Mouse (Mus musculus) v-Abl transformed pro-B cells (cell line): ENCODE data around the gene Gpc6.

Experiments
- in situ Hi-C, 2 experiments: fragments of 400-800 bp; cut with MboI; formaldehyde crosslinking; loops; one replicate each; pipeline ENCODE4 v1.15.1; 2025; ENCODE audit not compliant: unreplicated experiment in 2 of 2

Gpc6 gene

DNA sequence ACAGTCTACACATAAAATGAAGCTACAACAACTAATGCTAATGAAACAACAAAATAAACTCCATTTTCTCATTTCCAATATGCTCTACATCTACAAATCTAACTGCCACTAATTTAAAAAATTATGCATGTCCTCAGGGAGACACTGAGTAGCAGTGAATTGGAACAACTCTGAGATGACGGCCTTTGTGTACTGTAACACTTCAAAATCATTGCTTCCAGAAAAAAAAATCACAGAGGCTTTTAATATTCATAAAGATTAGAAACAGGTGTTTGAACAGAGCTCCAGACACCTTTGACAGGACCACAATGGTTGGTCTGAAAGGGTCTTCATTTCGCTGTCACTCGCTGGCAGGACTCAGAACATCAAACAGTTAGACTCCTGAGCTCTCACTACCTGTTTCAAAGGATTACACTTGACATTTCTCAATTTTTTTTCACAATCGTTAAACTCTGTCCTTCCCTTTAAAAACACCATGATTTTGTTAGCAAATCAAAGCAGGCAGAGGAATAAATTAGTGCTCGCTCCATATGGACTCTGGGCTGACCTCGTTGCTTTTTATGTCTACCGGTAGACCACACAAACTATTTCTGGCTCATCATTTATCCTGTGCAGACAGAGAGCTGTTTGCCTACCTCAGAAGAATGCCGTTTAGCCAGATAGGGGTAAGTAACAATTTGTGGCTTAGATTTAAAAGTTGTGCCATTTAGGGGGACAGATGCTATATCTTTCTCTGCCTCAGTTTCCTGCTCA lies 901.4 kb downstream of the Gpc6 start:
- in situ Hi-C loops = no loop called here

DNA sequence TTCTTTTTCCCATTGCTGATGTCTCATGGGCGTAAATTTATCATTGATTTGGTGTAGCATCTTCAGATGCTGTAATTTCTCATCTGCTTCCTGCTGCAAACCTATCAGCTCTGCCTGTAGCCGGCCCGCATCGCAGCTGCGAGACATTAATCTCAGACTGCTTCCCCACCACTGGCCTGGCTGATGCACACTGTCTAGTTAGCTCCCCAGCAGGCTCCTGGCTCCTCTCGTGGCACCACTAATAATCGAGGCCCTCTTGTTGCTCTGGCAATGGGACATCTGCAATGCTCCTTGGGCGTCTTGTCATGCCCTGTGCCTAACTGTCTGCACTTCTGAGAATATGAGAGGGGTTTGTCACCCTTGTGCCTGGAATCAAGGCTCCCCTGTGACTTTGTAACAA lies 906.2 kb downstream of the Gpc6 start:
- in situ Hi-C loops = no loop called here

DNA sequence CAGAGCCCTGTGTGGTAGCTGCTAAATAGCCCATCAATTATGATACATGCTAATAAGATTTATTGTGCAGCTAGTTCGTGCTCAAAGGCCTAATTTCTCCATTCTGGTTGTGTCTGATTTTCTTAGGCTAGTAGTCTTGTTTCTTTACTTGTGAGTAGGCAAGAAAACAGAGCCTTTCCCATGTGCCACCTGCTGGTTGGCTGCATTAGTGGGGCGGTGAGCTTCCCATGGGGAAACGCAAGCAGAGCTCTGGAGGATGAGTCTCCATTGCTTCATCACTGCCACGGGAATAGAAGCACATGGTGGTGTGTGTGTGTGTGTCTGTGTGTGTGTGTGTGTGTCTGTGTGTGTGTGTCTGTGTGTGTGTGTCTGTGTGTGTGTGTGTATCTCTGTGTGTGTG lies 906.6 kb downstream of the Gpc6 start:
- in situ Hi-C loops = no loop called here

DNA sequence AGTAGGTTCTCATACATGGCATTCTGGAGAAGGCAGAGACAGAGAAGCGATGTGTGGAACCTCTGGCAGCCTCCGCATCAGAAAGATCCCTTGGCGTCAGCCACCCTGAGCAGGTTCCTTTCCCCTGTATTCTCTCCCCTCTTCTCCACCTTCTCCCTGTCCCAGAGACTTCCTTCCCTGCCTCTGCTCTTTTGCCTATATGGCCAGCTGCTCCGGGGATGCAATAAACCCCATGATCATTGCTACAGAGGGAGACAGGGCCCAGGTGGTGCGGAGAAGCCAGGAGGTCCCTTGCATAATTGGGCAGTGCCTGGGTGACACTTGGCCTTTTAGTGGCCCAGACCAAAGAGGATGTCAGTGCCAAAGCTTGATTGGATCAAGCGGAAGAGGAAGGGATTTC lies 910.4 kb downstream of the Gpc6 start:
- in situ Hi-C loops = no loop called here

DNA sequence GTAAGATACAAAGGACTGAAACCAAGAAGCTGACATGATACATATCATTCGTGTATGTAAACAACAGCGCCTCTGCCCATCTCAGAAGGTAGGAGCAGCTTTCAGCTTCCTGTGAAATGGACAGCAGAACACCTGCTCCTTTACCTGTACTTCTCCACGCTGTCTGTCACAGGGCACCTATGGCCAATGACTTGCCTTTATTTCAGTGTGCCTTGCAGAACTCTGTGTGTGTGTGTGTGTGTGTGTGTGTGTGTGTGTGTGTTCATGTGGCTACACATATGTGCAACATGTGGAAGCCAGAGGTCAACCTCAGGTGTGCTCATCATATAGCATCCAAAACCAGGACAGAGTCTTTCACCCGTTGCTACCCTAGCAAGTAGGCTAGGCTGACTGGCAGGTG lies 911.9 kb downstream of the Gpc6 start:
- in situ Hi-C loops = no loop called here

DNA sequence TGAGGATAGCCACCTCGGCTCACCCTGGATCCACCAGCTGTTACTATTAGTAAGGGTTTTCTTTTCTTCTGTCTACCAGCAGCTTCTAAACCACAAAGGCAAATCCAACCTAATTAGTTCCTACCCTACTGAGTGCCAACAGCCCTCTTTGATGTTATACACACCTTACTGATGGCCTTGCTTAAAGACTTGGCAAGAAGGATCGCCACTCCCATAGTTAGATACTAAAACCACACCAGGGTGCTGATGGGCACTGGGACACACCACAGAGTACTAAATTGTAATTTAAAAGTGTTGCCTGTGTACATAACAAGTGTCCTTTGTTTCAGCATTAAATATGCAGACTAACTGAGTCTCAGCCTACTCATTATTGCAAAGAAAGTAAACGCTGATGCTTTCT lies 912.6 kb downstream of the Gpc6 start:
- in situ Hi-C loops = no loop called here

DNA sequence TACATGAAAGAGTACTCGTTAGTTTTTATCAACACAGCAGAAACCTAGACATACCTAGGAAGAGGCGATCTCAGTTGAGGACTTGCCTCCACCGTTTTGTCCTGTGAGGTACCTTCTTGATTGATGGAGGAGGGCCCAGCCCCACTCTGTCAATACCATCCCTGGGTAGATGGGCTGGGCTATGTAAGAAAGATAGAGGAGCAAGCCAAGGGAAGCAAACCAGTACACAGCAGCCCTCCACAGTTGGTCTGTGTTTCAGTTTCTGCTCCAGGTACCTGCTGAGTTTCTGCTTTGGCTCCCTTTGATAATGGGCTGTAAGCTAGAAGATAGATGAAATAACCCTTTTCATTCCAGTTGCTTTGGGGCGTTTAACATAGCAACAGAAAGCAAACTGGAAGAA lies 916.1 kb downstream of the Gpc6 start:
- in situ Hi-C loops = no loop called here

DNA sequence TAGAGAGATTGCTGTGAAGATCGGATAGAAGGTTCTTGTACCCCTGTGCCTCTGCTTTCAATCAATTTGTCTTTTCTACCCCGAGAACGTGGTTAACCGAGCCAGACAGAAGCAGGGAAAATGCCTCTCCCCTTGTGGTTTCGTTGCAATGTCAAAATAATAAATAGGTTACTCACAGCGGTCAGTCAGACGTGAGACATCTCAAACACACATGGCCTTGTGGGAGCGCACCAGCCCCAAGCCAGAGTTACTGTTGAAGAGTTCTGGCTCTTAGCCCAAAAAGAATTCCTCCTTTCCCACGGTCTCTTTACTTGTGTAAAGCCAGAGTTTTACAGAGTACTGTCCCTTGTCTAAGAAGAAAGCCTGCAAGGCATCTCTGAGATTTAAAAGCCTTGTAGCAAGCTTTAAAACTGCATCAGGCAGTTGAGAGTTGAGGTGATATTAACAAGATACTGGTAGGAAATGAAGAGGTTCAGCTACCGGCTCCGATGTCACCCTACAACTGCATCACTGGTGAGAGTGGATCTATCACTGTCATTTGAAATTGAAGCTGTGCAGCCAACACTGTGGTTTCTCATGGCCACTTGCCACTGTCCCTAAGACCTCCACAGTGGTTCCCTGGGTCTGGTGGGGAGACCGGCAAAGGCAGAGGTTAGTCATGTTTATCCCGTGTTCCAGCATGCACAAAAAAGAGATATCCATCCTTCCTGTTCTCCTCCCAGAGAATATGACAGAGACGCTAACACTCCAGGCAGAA lies 916.9 kb downstream of the Gpc6 start:
- in situ Hi-C loops = no loop called here

DNA sequence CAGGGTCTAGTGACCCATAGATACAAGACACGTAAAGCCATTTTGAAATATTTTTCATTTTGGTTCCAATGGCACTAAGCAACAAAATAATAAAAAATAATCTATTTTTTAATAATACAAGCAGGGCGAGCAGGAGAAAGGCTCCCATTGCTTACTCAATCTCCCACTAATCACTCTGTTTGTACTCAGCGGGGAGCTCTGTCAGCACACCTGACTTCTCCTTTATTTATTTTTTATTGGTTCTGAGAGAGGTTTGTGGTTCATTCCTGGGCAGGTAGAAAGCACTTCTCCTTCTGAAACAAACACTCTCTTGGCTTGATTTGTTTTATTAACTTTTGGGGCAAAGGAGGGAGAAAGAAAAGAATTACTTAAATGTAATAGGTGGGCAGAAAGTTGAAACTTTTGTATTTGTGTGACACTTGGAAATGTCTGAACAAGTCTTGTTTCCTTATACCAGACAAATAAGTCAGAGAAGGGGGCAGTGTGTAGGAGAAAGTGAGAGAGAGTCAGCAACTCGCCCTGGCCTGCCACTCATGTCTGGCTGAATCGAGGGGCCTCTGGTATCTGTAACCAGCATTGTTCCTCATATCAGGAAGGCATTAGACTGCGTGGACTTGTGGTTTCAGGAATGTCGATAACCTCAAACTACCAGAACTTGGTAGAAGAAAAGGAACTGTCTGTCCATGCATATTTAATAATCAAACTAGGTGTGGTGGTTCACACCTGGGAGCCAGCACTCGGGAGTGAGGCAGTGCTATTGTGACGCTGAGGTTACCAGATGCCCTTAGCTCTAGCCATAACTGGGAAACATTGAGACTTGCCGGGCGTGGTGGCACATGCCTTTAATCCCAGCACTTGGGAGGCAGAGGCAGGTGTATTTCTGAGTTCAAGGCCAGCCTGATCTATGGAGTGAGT lies 924.7 kb downstream of the Gpc6 start:
- in situ Hi-C loops = no loop called here

DNA sequence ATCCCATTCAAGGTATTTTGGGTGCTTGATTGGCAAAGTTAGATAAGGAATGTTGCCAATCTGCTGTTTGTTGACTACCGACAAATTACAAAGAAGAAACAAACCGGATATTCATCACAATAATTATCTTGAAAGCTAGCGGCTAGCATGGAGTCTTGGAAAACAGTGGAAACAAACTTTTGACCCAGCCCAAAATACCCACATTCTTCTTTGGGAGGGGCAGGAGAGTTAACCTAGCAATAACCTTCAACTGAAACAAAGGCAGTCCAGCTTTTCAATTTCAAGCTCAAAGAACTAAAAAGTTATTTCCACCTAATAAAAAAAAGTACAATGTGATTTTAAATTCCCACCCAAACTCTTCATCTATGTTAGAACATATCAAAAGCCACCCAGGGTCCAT lies 927.2 kb downstream of the Gpc6 start:
- in situ Hi-C loops = no loop called here

DNA sequence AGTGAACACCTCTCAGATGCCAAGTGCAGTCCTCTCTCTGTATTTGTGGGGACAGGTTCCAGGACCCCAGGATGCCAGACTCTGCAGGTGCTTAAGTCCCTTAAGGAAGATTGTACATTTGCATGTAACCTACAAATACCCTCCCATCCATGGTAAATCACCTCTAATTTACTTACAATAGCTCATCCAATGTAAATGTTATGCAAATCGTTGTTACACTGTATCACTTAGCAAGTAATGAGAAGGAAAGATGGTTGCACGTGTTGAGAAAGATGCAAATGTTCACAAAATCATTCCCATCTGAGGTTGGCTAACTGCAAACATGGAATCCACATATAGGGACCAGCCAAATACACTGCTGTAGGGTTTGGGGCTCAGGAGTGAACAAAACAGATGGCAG lies 927.7 kb downstream of the Gpc6 start:
- in situ Hi-C loops = no loop called here

DNA sequence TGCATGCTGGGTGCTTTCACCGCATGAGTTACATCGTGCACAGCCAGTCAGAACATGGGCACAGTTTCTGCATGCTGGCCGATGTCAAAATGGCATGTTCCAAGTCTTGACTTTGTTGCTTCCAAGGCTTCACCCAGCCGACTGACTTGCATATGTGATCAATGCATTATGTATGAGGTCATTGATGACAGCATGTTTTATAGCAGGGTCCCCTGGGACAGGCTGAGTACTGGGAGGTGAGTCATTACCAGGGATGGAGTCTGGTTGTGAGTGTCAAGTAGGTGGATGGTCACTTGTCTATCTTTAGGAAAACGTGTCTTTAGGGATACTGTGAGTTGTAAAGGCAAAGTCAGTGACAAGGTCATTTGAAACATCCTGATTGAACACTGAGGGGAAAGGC lies 929.4 kb downstream of the Gpc6 start:
- in situ Hi-C loops = no loop called here

DNA sequence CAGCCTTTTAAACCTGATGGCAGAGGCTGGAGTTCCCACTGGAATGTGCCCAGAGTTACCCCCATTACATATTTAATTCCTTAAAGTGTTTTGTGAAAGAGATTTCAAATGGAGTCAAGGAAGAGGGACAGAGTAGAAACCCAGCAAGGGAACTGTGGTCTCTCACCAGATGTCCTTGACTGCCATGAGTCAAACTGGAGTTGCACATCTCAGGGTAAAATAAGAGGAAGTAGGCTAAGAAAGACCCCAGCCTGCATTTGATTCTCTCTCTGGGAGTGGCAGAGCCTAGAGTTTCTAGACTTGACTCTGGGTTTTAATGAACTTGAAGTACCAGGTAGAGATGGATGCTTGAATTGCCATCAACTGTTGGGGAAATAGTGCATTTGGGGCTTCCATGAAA lies 946.2 kb downstream of the Gpc6 start:
- in situ Hi-C loops = no loop called here

DNA sequence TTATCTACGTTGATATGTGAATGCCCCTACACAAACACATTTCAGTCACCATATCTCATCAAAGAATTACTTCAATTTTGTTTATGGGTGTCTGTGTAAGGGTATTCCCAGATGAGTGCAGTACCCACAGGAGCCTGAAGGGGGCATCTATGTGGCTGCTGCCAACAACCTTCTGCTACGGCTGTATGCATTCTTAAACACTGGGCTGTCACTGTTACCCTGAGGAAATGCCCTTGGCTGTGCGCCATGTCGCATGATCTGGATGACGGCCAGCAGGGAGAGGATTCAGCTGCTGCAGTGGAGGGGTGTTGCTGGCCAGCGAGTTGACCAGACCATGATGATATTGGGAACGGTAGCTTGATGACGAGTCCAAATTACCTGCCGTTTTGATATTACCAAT lies 954.2 kb downstream of the Gpc6 start:
- in situ Hi-C loops = loop anchor here in 1 of 2 experiments (25.0 kb wide), 1 partner anchor 1317 kb away; no protein-coding TSS in a partner anchor

DNA sequence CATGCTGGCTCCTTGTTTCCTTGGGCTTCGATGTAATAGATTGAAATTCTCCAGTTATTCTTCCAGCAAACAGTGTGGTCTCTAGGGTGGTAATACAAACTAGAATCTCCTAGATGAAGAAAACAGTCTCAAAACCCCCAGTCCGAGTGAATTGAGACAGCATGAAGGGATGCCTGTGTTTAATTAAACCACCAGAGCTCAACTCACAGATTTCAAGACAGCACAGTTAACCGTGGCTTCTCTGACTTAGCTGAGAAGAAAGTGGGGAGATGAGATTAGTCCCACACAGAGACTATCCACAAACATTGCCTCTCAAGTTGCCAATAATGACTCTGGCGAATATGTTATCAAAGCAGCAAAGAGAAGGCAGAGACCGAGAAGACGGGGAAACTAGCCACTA lies 956.0 kb downstream of the Gpc6 start:
- in situ Hi-C loops = loop anchor here (5.0 to 25.0 kb wide), 3 partner anchors 506 to 1319 kb away; no protein-coding TSS in a partner anchor

DNA sequence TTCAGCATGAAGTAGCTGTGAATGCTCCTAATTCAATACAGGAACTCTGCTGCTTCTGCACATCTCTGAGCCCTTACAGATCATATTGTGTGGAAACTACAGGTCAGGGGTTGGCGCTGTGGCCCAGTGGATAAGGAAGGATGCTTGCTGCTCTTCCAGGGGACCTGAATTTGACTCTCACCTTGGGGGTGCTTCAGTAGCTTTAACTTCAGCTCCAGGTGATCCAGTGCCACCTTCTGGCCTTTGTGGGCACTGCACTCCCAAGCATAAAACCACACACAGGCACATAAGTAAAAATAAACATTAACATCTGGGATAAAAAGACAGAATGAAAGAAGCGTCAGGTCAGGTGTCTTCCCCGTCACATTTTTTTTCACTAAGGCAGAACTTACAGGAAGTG lies 957.1 kb downstream of the Gpc6 start:
- in situ Hi-C loops = loop anchor here (5.0 to 25.0 kb wide), 3 partner anchors 507 to 1320 kb away; no protein-coding TSS in a partner anchor

DNA sequence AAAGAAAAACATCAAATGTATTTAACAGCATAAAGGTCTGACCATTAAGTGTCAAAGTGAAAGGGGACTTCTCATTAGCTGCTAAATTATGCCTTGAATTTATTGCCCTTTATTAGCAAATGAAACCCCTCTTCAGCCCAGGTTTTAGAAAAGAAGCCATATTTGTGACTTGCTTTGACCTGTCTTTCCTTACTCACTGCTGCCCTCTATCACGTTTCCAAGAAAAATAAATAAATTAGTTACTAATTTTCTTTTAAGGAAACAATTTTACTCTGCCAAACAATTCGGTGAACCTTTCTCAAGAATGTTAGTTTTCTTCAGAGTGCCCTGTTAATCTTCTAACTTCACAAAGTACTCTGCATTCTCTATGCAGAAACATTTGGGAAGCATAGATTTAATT lies 964.5 kb downstream of the Gpc6 start:
- in situ Hi-C loops = loop anchor here (10.0 to 25.0 kb wide), 2 partner anchors 515 to 1327 kb away; no protein-coding TSS in a partner anchor

DNA sequence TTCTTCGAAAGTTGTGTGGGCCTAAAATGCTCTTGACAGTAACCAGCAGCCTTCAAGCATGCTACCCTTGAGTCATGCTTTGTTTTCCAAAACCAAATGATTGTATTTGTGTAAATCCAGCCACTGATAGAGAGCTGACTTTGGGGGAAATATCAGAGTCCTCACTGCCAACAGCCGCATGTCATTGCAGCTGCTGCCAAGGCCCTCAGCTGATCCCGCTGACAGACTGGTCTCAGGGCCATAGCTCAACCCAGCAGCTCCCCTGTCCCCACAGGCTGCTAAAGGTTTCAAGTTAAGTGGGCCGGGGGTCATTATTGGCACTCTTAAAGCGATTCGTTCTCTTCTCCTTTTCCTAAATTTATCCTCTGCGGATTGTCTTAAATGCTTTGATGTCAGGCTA lies 966.3 kb downstream of the Gpc6 start:
- in situ Hi-C loops = loop anchor here in 1 of 2 experiments (25.0 kb wide), 1 partner anchor 1329 kb away; no protein-coding TSS in a partner anchor

DNA sequence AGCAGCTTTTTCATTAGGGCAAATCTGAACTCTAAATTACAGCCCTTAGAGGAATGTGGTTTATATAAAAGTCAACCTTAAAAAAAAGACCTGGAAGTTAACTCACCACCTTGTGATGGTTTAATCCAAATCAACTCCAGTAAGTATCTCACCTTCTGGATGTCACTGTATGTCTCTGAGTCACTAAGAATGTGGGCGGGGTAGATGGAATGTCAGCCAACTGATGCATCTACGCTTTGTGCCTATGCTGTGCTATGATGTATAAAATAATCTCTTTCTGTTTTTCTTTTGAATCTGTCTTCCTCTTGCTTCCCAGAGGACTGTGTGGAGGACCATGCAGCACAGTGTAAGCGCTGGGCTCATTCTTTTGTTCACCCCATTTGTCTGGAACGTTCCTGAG lies 966.9 kb downstream of the Gpc6 start:
- in situ Hi-C loops = loop anchor here in 1 of 2 experiments (25.0 kb wide), 1 partner anchor 1330 kb away; no protein-coding TSS in a partner anchor

DNA sequence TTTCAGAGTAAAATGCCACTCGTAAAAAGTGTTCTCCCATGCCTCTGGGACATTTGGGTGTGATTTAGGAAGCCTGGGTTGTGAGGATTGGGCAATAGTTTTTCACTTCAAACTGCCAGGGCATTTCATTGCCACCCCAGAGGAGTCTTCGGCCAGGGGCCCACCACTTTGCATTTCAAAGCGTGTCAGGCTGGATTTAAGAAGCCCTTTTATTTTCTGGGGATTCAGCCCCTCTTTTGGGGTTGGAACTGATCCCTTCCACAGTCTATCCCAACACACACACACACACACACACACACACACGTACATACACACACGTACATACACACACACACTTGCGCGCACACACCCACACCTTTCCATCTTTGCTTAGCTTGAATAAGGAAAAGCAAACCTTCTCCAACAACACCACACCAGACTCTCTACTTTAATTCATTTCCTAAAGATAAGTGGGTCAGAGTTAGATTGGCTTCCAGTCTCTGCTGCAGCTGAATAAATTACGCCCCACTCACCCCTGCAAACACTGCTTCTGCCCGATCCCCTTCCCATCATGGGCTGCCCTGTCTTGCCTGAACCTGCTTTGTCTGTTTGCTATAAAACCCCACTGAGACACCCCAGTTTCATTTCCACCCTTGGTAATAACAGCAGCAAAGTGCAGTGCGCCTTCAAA lies 969.9 kb downstream of the Gpc6 start:
- in situ Hi-C loops = loop anchor here in 1 of 2 experiments (25.0 kb wide), 1 partner anchor 1333 kb away; no protein-coding TSS in a partner anchor
